Mouse (Mus musculus) lung, postnatal 0 days (tissue): Measurements from ENCODE around the gene Hdac7.

Experiments used
- CTCF ChIP-seq: IDR thresholded peaks from 2 replicates; pipeline ENCODE4 v1.5.1; 2016; ENCODE audit warnings: antibody characterized with exemption, mild to moderate bottlenecking
- EP300 ChIP-seq: IDR thresholded peaks from 2 replicates; pipeline ENCODE4 v1.6.1; 2016; ENCODE audit warnings: antibody characterized with exemption, mild to moderate bottlenecking, control low read depth

- no peak for TF ChIP-seq CTCF
- no peak for TF ChIP-seq EP300
These were observed 8.0 kb downstream of the Hdac7 start for GRCm38 (mm10) chr15:97836153-97836893.
